Mouse (Mus musculus) midbrain, embryonic 10.5 days (tissue): ENCODE results near the gene Trpm3. TPM values are rescaled to one million over a fixed set of nuclear protein-coding genes. Genes with fewer than 3 reads are reported as not detected.

Experiments used
- DNase-seq: peaks from one replicate; pipeline ENCODE4 v3.0.0-alpha.2; 2017; ENCODE audit warnings: low spot score
- H3K27ac ChIP-seq: fragments of 300-500 bp; sonication (generic); replicated peaks from 2 replicates; pipeline ENCODE4 v1.5.1; 2016; ENCODE audit warnings: mild to moderate bottlenecking
- H3K27me3 ChIP-seq: fragments of 300-500 bp; sonication (generic); 2 replicates; pipeline ENCODE4 v1.6.1; 2016; ENCODE audit warnings: low read depth, mild to moderate bottlenecking; ENCODE audit not compliant: poor library complexity, severe bottlenecking
- H3K36me3 ChIP-seq: fragments of 300-500 bp; sonication (generic); 2 replicates; pipeline ENCODE4 v1.6.1; 2016; ENCODE audit warnings: mild to moderate bottlenecking, moderate library complexity
- H3K4me1 ChIP-seq: fragments of 300-500 bp; sonication (generic); 2 replicates; pipeline ENCODE4 v1.6.1; 2016
- H3K4me3 ChIP-seq: fragments of 300-500 bp; sonication (generic); 2 replicates; pipeline ENCODE4 v1.5.1; 2016; ENCODE audit warnings: mild to moderate bottlenecking, moderate library complexity
- H3K9me3 ChIP-seq: fragments of 300-500 bp; sonication (generic); replicated peaks from 2 replicates; pipeline ENCODE4 v1.6.1; 2016; ENCODE audit warnings: mild to moderate bottlenecking
- WGBS: fragments of 180-500 bp; shearing (Covaris S2); methylation state at CpG from one replicate; pipeline ENCODE4 v1.1.7; 2016; 5-methylcytosine and 5-hydroxymethylcytosine counted together
- polyA plus RNA-seq: library from polyadenylated mRNA; unstranded; fragments of >200 nt; fragmentation: Nextera tagmentation; extraction: Ambion mirVana; gene quantifications from 2 replicates; pipeline ENCODE4 v1.2.1, GENCODE M21; 2016

The Trpm3 gene
- polyA plus RNA-seq, 1 experiment from 2014 or later = 4.4 TPM

GRCm38 (mm10) chr19:22635635-22636034 lies 496.8 kb downstream of the Trpm3 start:
- Histone ChIP-seq H3K9me3 (no peaks in the 10 kb centered on the region), H3K4me3 (no peak overlapping the region), H3K27me3 (no peaks in the 10 kb centered on the region), H3K4me1 (peaks cover 9% of the 10 kb centered on the region), H3K27ac (no peak overlapping the region), H3K36me3 (no peaks in the 10 kb centered on the region)
- WGBS = 35% methylated on average over 10 of the region's 10 CpGs
- DNase-seq = no peak

- Histone ChIP-seq H3K4me1 (peaks cover 23% of the 10 kb centered on the region), H3K27me3 (no peaks in the 10 kb centered on the region), H3K9me3 (no peaks in the 10 kb centered on the region), H3K36me3 (no peaks in the 10 kb centered on the region), H3K4me3 (no peak overlapping the region), H3K27ac (no peak overlapping the region)
- DNase-seq = no peak
- 84% methylated on average over 2 of the region's 2 CpGs for WGBS
Observed at GRCm38 (mm10) chr19:22637786-22638185, 498.9 kb downstream of the Trpm3 start.

DNA sequence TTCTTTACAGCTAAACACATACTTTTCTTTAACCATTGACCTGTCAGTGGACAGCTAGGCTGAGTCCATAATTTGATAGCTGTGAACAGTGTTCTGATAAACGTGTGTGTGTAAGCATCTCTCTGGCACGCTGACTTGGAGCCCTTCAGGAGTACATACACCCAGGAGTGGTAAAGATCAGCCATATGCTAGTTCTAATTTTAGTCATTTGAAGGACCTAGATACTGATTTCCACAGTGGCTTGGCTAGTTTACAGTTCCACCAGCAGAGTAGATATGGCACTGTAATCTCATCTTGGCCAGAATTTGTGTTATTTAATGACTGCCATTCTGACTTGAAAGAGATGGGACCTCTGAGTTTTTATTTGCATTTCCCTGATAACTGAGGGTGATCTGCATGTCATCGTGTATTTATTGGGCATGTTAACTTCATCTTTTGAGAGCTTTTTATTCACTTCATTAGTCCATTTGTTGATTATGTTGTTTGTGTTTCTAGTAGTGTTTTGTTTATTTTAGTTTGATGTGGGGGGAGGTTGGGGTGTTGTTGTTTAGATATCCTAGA lies 499.6 kb downstream of the Trpm3 start:
- Histone ChIP-seq H3K27ac (no peak overlapping the region), H3K27me3 (no peaks in the 10 kb centered on the region), H3K9me3 (no peaks in the 10 kb centered on the region), H3K36me3 (no peaks in the 10 kb centered on the region), H3K4me1 (peaks cover 25% of the 10 kb centered on the region), H3K4me3 (no peak overlapping the region)
- no peak for DNase-seq
- WGBS = 87% methylated on average over 3 of the region's 3 CpGs

- H3K9me3 ChIP-seq = no peaks in the 10 kb centered on the region
- WGBS = 27% methylated on average over 2 of the region's 2 CpGs
- no peak for DNase-seq
- no peak overlapping the region for H3K27ac ChIP-seq
- no peaks in the 10 kb centered on the region for H3K36me3 ChIP-seq
- no peaks in the 10 kb centered on the region for H3K27me3 ChIP-seq
- H3K4me3 ChIP-seq = no peak overlapping the region
- H3K4me1 ChIP-seq = peaks cover 16% of the 10 kb centered on the region
Observed at GRCm38 (mm10) chr19:22642124-22642523, 503.3 kb downstream of the Trpm3 start.

GRCm38 (mm10) chr19:22656466-22657215 lies 517.8 kb downstream of the Trpm3 start:
- WGBS = 50% methylated on average over 14 of the region's 14 CpGs
- peak overlapping the region; percentile 77 for H3K27ac ChIP-seq
- peak; percentile 31 for DNase-seq
- peak overlapping the region; percentile 32; the same call in 1 of the 2 replicates for H3K4me3 ChIP-seq
- peaks cover 24% of the 10 kb centered on the region for H3K4me1 ChIP-seq
- no peaks in the 10 kb centered on the region for H3K27me3 ChIP-seq
- 0 out of 2 replicates have a peak, but pooled peaks cover 4% of the 10 kb centered on the region for H3K9me3 ChIP-seq
- no peaks in the 10 kb centered on the region for H3K36me3 ChIP-seq

- Histone ChIP-seq H3K9me3 (0 out of 2 replicates have a peak, but pooled peaks cover 4% of the 10 kb centered on the region), H3K36me3 (no peaks in the 10 kb centered on the region), H3K27me3 (no peaks in the 10 kb centered on the region), H3K27ac (peak overlapping the region; percentile 77), H3K4me3 (no peak overlapping the region), H3K4me1 (peaks cover 24% of the 10 kb centered on the region)
- WGBS = 49% methylated on average over 4 of the region's 4 CpGs
- no peak for DNase-seq
Observed at GRCm38 (mm10) chr19:22657251-22657650, 518.4 kb downstream of the Trpm3 start.

DNA sequence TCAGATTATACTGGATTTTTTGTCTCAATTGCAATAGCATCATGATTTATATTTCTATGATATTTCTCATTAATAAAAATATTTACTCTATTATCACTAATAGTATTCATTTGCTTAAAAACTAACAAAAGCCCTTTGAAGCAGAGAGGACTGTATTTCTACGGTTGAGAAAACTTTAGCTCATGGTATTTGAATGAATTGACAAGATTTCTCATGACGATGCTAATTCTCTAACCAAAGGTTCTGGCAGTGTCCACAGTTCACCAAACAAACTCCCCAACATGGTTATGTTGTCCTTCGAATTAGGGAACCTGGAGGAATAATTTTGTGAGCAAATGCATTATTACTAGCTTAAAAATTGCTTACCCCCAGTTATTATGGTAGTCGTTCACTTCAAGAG lies 526.6 kb downstream of the Trpm3 start:
- WGBS = 79% methylated on average over 4 of the region's 4 CpGs
- Histone ChIP-seq H3K27me3 (no peaks in the 10 kb centered on the region), H3K27ac (no peak overlapping the region), H3K36me3 (no peaks in the 10 kb centered on the region), H3K4me1 (peaks cover 5% of the 10 kb centered on the region; the same call in 1 of the 2 replicates), H3K9me3 (no peaks in the 10 kb centered on the region), H3K4me3 (no peak overlapping the region)
- no peak for DNase-seq

DNA sequence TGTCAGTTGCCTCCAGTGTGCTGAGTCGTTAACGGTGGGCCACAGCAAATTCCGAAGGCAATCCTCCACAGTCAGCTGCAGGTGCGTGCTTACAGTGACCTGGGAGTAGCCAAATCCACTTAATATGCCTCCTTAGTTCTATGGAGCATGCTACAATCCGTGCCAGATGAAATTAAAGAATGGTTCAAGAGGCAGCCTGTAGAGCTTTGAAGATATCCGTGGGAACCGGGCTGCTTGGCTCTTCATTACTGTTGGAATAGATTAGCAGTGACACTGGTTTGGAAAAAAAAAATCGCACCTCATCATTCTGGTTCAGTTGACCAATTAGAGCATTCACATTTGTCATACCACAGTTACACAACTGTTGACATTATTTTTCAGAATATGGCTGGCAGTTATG lies 531.4 kb downstream of the Trpm3 start:
- WGBS = 73% methylated on average over 8 of the region's 8 CpGs
- Histone ChIP-seq H3K4me1 (no peaks in the 10 kb centered on the region), H3K4me3 (no peak overlapping the region), H3K27me3 (no peaks in the 10 kb centered on the region), H3K27ac (no peak overlapping the region), H3K9me3 (no peaks in the 10 kb centered on the region), H3K36me3 (no peaks in the 10 kb centered on the region)
- DNase-seq = no peak

DNA sequence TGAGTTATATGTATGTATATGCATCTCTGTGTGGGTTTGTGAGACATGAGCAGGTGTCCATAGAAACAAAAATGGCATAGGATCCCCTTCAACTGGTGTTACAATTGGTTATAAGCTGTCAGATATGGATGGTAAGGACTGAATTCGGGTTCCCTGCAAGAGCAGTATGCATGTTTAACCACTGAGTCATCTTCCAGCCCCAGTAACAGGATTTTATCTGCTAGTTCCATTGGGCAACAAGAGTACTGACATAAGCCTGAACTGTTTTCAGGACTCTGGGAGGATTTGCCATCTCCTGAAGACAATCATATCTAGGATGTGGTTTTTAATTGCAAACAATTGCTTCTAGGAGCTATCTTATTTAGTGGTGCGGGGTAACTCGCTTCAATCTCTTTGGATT lies 534.0 kb downstream of the Trpm3 start:
- H3K4me3 ChIP-seq = no peak overlapping the region
- no peaks in the 10 kb centered on the region for H3K9me3 ChIP-seq
- H3K4me1 ChIP-seq = no peaks in the 10 kb centered on the region
- no peak overlapping the region for H3K27ac ChIP-seq
- no peaks in the 10 kb centered on the region for H3K36me3 ChIP-seq
- H3K27me3 ChIP-seq = no peaks in the 10 kb centered on the region
- 91% methylated on average over 3 of the region's 3 CpGs for WGBS
- no peak for DNase-seq

DNA sequence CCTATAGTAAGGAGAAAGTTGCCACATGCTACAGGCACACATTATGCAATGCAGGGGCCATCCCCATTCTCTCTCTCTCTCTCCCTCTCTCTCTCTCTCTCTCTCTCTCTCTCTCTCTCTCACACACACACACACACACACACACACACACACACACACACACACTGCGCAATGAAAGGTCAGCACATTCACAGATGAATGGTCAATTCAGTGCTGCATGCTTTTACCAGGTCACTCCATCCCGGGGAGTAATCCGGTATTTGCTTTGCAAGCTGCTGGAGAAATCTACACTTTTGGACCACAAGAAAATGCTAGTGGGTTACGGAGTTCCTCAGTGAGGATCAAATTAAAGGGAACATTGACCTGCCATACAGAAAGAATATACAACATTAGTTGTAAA lies 537.4 kb downstream of the Trpm3 start:
- H3K4me3 ChIP-seq = no peak overlapping the region
- no peaks in the 10 kb centered on the region for H3K36me3 ChIP-seq
- H3K27me3 ChIP-seq = no peaks in the 10 kb centered on the region
- peak; percentile 14 for DNase-seq
- H3K4me1 ChIP-seq = no peaks in the 10 kb centered on the region
- no peaks in the 10 kb centered on the region for H3K9me3 ChIP-seq
- no peak overlapping the region for H3K27ac ChIP-seq
- 65% methylated on average over 4 of the region's 4 CpGs for WGBS

DNA sequence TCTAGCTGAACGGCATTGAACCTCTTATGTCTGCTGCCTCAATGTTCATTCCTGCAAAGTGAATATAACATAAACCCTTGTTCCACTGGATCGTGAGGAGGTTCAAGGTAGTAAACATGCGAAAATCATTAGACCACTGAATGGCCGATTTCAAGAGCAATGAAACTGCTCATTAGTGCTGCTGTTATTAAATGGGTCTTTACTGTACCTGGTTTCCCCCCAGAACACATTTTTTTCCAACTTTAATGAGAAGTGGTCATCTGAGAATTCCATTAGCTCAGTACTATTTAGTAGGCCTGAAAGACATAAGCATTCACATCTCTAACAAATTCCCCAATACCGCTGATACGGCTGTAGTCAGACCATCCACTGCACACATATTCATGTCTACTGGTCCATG lies 543.4 kb downstream of the Trpm3 start:
- H3K27me3 ChIP-seq = no peaks in the 10 kb centered on the region
- H3K27ac ChIP-seq = no peak overlapping the region
- H3K4me1 ChIP-seq = peaks cover 4% of the 10 kb centered on the region; the same call in 1 of the 2 replicates
- H3K9me3 ChIP-seq = no peaks in the 10 kb centered on the region
- H3K36me3 ChIP-seq = no peaks in the 10 kb centered on the region
- DNase-seq = no peak
- no peak overlapping the region for H3K4me3 ChIP-seq
- 91% methylated on average over 6 of the region's 6 CpGs for WGBS

GRCm38 (mm10) chr19:22691995-22692394 lies 553.1 kb downstream of the Trpm3 start:
- DNase-seq = no peak
- Histone ChIP-seq H3K36me3 (no peaks in the 10 kb centered on the region), H3K27me3 (peaks cover 17% of the 10 kb centered on the region; the same call in 1 of the 2 replicates), H3K27ac (no peak overlapping the region), H3K9me3 (no peaks in the 10 kb centered on the region), H3K4me1 (peaks cover 24% of the 10 kb centered on the region), H3K4me3 (no peak overlapping the region)
- 84% methylated on average over 5 of the region's 5 CpGs for WGBS

DNA sequence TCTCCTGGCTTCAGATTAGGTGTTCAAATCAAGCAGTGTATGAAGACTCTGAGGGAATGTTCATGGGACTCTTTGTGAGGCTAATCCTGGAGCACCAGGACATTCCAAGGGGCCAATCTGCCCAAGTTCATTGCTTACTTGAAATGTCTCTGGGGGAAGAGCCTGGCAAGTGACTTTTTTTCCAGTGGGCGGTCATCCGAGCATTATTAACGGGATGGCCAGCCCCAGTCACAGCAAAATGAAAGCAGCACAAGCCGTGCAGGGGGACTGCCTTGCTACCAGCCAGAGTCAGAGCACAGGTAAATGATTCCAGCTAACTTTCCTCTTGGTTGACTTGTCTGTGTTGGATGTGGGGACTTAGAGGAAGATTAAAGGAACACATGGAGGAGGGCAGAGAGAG lies 553.7 kb downstream of the Trpm3 start:
- Histone ChIP-seq H3K27ac (no peak overlapping the region), H3K36me3 (no peaks in the 10 kb centered on the region), H3K27me3 (peaks cover 17% of the 10 kb centered on the region; the same call in 1 of the 2 replicates), H3K4me3 (no peak overlapping the region), H3K9me3 (no peaks in the 10 kb centered on the region), H3K4me1 (peaks cover 24% of the 10 kb centered on the region)
- DNase-seq = peak; percentile 13
- WGBS = 49% methylated on average over 4 of the region's 4 CpGs
